Mouse (Mus musculus) adrenal gland, postnatal 10 days (tissue): ENCODE measurements around the gene B4gat1. TPM values are rescaled to one million over a fixed set of nuclear protein-coding genes. Genes with fewer than 3 reads are reported as not detected.

Experiments used
- DNase-seq: peaks from one replicate; pipeline ENCODE4 v3.0.0; 2021; ENCODE audit warnings: mixed read lengths
- total RNA-seq, 2 experiments: library from RNA; stranded (reverse); gene quantifications; 2 replicates each; pipeline ENCODE4 v1.2.3; 2021

B4gat1 gene
- total RNA-seq, 2 experiments from 2014 or later: 28.7 to 35.7 TPM

DNA sequence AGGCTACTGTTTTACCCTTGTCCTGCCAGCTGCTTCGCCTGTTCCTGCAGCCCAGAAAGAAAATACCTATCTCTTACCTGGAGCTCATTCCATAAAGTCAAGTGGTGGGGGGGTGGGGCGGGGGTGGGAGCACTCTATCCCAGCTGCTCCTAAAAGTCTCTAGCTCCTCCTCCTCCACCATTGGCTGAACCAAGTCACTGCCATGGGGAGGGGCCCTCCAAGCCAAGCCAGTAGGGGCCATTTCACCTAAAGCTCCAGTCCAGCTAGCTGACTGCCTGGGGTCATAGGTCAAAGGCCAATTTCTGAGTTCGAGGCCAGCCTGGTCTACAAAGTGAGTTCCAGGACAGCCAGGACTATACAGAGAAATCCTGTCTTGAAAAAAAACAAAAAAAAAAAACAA lies 5.9 kb upstream of the B4gat1 start:
- DNase-seq: no peak

- no peak for DNase-seq
Measured at GRCm38 (mm10) chr19:5036577-5036976, 2.0 kb upstream of the B4gat1 start.

GRCm38 (mm10) chr19:5037678-5038571 lies 701 bp upstream of the B4gat1 start:
- peak; percentile 84 for DNase-seq

DNA sequence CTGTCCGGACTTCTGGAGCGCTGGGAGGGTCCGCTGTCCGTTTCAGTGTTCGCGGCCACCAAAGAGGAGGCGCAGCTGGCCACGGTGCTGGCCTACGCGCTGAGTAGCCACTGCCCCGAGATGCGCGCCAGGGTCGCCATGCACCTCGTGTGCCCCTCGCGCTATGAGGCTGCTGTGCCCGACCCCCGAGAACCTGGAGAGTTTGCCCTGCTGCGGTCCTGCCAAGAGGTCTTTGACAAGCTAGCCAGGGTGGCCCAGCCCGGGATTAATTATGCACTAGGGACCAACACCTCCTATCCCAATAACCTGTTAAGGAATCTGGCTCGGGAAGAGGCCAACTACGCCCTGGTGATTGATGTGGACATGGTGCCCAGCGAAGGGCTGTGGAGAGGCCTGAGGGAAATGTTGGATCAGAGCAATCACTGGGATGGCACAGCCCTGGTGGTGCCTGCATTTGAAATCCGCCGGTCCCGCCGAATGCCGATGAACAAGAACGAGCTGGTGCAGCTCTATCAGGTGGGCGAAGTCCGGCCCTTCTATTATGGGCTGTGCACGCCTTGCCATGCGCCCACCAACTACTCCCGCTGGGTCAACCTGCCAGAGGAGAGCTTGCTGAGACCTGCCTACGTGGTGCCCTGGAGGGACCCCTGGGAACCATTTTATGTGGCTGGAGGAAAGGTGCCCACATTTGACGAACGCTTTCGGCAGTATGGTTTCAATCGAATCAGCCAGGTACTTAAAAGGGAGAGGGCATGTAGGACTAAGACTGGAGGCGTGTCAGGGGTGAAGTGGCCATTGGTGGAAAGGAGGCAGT lies 882 bp downstream of the B4gat1 start:
- DNase-seq: no peak

- peak; percentile 94 for DNase-seq
Measured at GRCm38 (mm10) chr19:5040862-5041523, 2.4 kb downstream of the B4gat1 start, which contains the start of gene Brms1. TSS of gene Brms1 (plus strand) at chr19:5041354.

- DNase-seq: no peak
Measured at GRCm38 (mm10) chr19:5041588-5041987, 3.0 kb downstream of the B4gat1 start.

DNA sequence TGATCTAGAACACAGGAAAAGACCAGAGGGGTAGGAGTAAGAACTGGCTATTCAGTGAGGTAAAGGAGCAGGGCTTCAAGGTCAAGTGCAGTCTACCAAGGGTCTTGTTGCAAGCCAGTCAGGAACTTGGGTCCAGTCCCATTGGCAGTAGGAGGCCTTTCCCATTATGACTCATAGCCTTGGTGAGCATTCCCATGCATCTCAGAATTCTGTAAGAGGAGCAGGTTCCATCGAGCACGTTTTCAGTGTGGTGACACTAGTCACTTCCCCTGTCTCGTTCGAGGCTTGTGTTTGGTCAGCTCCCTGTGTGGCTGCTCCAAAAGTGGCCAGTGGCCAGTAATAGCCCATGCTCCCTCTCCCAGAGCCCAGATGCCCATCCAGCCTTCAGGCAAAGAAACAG lies 6.9 kb downstream of the B4gat1 start:
- DNase-seq: no peak

DNA sequence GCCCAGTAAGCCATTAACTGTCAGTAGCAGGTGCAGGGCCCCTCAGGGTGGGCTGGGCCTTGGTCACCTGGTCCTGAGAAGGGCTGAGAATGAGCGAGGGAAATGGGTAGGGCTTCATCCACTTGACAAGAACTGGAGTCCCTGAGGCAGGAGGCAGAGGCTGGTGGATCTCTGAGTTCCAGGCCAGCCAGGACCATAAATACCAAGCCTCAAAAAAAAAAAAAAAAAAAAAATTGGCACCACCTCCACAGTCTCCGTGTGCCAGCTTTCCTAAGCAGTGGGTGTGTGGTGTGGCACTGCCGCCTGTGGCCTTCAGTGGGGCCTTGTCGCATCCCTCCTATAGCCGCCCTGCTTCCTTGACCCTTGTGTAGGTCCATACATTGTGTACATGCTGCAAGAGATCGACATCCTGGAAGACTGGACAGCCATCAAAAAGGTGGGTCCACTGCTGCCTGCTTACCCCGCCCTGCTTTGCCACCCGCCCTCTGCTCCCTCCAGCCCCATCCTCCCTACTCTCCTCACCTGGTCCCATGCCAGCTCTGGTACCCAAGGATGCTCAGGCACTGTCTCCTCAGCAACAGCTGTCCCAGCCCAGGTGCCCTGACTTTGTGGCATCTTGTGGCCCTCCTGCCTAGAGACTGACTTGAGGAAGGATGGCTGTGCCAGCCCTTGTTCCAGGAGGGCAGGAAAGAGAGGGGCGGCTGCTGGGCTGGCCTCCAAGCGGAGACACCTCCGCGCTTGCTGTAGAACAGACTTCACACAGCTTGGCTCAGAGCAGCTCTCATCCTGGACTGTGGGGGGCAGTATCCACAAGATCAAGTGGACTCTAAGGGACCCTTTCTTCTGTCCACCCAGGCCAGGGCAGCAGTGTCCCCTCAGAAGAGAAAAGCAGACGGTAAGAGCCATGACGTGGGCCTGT lies 9.8 kb downstream of the B4gat1 start:
- no peak for DNase-seq

DNA sequence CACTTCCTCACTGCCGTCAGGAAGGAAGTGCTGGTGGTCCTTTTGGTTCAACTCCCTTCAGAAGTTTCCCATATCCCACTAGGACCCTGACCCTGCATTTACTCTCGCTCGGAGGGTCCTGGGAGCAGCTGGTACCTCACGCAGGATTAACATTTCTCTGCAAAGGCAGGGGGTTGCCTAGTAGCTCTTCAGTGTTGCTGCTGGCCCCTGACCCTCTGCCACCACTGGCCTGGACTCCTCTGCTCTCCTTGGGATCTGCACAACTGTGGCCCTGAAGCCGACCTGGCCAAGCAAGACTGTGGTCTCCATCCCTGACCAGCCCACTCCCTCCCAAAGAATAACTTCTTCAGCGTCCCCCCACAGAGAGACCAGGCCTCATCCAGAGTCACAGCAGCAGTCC lies 10.7 kb downstream of the B4gat1 start:
- DNase-seq: no peak

DNA sequence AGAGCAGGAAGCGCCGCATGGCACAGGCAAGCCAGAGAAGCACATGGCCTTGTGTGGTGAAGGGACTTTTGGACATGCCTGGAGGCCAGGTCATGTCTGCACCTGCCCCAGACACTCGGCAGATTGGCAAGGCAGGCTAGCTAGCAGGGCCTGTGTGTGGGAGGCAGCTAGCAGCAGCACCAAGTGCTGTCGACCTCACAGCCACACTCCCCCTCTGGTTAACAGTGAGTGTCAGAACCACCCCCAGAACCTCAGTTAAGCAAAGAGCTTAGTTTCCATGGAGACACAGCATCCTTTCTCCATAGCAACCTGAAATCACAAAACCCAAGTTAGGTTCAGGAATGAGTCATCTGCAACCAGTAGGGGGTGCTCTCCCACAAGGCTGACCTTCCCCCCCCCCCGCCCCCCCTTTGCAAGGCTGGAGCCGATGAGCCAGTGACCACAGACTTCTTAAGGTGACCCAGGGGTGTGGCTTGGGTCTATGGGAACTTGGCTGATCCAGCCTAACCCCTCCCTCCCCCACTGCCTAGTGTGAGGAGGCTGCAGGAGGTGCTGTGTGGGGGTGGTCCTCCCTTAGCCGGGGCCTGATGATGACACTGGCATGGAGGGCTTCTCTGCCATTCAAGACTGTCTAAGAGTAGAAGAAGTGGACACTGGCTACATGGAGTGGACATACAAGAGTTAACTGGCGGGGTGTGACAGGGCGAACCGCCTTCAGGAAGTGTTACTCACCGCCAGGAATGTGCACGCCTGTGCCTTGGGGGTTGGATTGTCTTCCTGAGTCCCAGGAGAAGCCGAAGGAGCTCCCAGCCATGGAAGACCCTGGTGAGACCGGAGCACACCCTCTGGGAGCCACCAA lies 11.7 kb downstream of the B4gat1 start, which contains the start of gene Rin1:
Gene Rin1, plus strand, starts transcription at position 435 of the 859 bp plus-strand sequence.
- DNase-seq: peak; percentile 54

DNA sequence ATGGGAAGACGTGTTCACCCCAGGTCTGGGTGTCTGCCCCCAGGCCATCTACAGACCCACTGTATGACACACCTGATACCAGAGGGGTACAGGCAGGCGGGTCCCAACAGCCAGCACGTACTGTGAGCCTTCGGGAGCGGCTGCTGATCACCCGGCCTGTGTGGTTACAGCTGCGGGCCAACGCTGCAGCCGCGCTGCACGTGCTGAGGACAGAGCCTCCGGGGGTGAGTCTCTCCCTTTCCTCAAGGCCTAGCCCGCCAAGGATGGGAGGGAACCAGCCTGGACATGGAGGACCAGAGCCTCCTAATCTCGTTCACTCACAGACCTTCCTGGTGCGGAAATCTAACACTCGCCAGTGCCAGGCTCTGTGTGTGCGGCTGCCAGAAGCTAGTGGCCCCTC lies 12.4 kb downstream of the B4gat1 start:
- peak; percentile 49 for DNase-seq

DNA sequence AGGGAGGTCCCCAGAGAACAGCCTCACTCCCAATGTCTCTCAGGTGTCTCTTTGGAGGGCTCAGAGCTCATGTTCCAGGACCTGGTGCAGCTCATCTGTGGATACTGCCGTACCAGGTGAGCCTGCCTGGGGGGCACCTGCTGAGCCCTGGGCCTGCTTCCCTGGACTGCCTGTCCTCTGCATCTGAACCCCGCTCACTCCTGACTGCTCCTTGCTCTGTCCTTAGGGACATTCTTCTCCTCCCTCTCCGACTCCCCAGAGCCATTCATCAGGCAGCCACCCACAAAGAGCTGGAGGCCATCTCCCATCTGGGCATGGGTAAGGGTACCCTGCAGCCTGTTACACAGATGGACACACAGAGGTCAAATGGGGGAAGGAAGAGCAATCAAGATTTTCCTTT lies 12.9 kb downstream of the B4gat1 start:
- DNase-seq: no peak

- DNase-seq: no peak
Measured at GRCm38 (mm10) chr19:5052166-5052822, 13.7 kb downstream of the B4gat1 start.

DNA sequence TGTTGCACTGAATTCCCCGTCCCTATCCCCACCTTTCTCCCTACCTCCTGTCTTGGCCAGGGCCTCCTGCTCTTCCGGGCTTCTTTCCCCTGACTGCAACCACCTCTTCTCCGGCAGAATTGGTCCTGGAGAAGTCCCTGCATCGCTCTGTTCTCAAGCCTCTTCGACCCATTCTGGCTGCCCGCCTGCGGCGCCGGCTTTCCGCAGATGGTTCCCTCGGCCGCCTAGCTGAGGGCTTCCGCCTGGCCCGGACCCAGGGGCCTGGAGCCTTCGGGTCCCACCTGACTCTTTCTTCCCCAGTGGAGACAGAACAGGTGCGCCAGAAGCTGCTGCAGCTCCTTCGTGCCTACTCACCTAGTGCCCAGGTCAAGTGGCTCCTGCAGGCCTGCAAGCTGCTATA lies 14.2 kb downstream of the B4gat1 start:
- DNase-seq: no peak

- peak; percentile 79 for DNase-seq
Measured at GRCm38 (mm10) chr19:5053909-5054308, 15.3 kb downstream of the B4gat1 start.

DNA sequence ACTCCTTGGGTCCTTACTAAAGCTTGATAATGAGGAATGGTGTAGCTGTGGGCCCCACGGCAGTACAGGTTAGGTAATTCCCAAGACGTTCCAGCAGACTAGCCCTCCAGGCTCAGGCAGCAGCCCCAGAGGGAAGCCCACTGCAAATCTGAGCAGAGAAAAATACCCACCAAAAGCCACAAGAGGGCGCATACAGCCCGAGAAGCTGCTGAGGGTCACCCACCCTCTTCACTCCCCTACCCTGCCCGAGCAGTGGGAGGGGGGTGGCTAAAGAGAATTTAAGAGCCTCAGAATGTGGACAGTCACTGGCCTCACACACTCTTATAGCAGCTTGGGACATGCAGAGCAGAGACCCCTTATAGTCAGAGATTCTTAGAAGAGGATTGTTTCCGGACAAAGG lies 17.6 kb downstream of the B4gat1 start:
- peak; percentile 52 for DNase-seq

DNA sequence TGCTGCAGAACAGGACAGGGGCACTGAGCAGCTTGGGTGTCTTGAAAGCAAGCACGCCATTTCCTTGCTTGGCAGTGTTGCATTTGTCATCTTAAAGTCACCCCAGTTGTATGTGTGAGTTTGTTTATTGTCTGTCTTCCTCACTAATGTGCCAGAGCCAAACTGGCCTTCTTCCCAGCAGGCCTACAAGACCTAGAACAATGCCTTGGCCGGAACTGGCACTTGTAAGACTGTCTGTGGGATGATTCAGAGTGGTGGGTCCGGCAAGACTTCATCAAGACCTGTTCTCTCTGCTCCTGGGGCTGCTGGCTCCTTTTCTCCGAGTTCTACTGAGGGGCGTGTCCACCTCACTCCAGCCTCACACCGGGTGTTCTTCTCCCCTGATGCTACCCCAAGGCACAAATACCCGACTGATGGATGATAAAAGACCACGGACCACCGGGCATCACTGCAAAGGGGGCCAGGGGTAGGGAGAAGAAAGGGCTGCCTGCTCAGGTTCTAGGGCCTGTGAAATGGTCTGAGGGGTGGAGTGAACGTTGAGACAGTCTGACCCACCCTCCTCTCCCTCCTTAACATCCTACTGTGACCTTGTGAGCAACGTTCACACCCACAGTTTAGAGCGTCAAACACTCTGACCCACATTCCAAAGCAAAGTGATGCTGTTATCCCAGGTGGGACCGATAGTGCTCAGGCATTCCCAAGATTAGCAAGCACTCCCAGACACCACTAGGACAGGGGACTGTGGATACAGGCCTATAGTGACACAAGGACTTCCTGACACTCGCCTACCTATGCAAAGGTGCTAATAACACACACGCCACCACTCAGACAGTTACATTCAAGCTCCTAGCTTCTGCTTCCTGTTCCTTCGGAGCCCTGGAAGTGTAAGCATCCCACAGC lies 19.5 kb downstream of the B4gat1 start:
- no peak for DNase-seq
